ENCODE assay signal across 10 mouse cellular contexts in the genomic region with DNA sequence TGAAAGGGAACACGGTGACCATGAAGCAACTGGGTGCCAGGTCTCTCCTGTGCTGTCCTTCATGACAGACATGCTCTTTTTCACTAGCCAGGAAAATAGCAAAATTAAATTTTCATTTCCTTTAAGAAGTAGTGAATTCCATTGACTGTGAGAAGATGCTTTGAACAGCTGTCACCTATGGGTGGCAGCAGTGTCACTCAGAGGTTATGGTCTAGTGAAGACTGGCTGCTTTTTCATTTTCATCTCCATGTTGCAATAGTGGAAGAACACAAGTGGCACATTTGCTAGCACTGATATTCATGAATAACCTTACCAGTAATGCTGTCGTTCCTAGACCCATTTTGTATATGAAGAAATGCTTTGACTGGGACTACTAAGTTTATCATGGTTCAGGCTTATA. TPM values are rescaled to one million over a fixed set of nuclear protein-coding genes. Genes with fewer than 3 reads are reported as not detected.
DNase-seq lines count a peak whose midpoint lies in the region; ATAC-seq and TF ChIP-seq lines count a peak whose summit lies in the region.
"Had no signal": no experiment of that assay in that cellular context is flagged by ENCODE, and none has a peak within 500 bp of the region (broad histone marks: within the 10 kb centered on the region; RNA-seq: fewer than 3 reads in every experiment).

No protein-coding gene starts in this region.

- H3K27me3 ChIP-seq in hindbrain, postnatal 0 days (ENCODE audit: insufficient read depth, low read length), result no peaks in the 10 kb centered on the region
- H3K27me3 ChIP-seq in hindbrain, embryonic 11.5 days (ENCODE audit: control insufficient read depth, insufficient read depth, low read length), result no peaks in the 10 kb centered on the region

- DNase-seq in hindbrain, postnatal 0 days (ENCODE audit: low spot score), result peak; percentile 33
- no peak for DNase-seq in hindbrain, embryonic 11.5 days (ENCODE audit: low spot score)
- DNase-seq in A20 (ENCODE audit: low read depth, low spot score) (peak; percentile 79), adipocyte (ENCODE audit: low spot score) (peak; percentile 69)
- no peak for DNase-seq in left cerebral cortex, postnatal 25 days (ENCODE audit: low spot score in 2 of 2)
- DNase-seq in ovary, adult 18-20 months (ENCODE audit: low spot score), result no peak
- DNase-seq in cerebellum, adult 9-10 months, result no peak
- DNase-seq: cerebellum, adult 9-11 months; kidney, adult 18-20 months had no signal

- no peaks in the 10 kb centered on the region for H3K36me3 ChIP-seq in hindbrain, postnatal 0 days (ENCODE audit: insufficient read depth, low read length)
- H3K36me3 ChIP-seq in hindbrain, embryonic 11.5 days (ENCODE audit: control insufficient read depth, insufficient read depth, low read length), result no peaks in the 10 kb centered on the region

- WGBS in hindbrain, postnatal 0 days, result 80% methylated on average over 2 of the region's 2 CpGs
- WGBS in hindbrain, embryonic 11.5 days, result 82% methylated on average over 2 of the region's 2 CpGs

- peak; percentile 47 for TF ChIP-seq CTCF in hindbrain, postnatal 0 days (IDR thresholded peaks at IDR 0.05; ENCODE audit: low read depth)

- intact Hi-C loops in left cerebral cortex, postnatal 25 days (cut with DNase I), result no loop called here

- H3K9ac ChIP-seq in hindbrain, postnatal 0 days (replicated peaks; ENCODE audit: low read length), result no peak overlapping the region
- H3K9ac ChIP-seq in hindbrain, embryonic 11.5 days (ENCODE audit: low read depth, low read length), result no peak overlapping the region

- no peaks in the 10 kb centered on the region for H3K9me3 ChIP-seq in hindbrain, postnatal 0 days (ENCODE audit: low read length)
- no peaks in the 10 kb centered on the region for H3K9me3 ChIP-seq in hindbrain, embryonic 11.5 days (ENCODE audit: control insufficient read depth, low read length)

- no peak overlapping the region for H3K27ac ChIP-seq in hindbrain, postnatal 0 days
- no peak overlapping the region for H3K27ac ChIP-seq in hindbrain, embryonic 11.5 days (ENCODE audit: low read depth, low read length)

- H3K4me2 ChIP-seq in hindbrain, postnatal 0 days (ENCODE audit: low read depth, low read length), result no peak overlapping the region
- H3K4me2 ChIP-seq in hindbrain, embryonic 11.5 days (replicated peaks; ENCODE audit: low read depth, low read length), result no peak overlapping the region

- no peak overlapping the region for H3K4me3 ChIP-seq in hindbrain, postnatal 0 days (ENCODE audit: low read length)
- H3K4me3 ChIP-seq in hindbrain, embryonic 11.5 days (ENCODE audit: low read depth, low read length), result no peak overlapping the region

- no peak for ATAC-seq in hindbrain, postnatal 0 days
- ATAC-seq in hindbrain, embryonic 11.5 days (ENCODE audit: low FRiP score), result no peak
- peak; percentile 83 for ATAC-seq in megakaryocyte, adult 5-6 weeks (ENCODE audit: poor library complexity, severe bottlenecking)

- no peaks in the 10 kb centered on the region for H3K4me1 ChIP-seq in hindbrain, postnatal 0 days (ENCODE audit: insufficient read depth, low read length)
- H3K4me1 ChIP-seq in hindbrain, embryonic 11.5 days (replicated peaks; ENCODE audit: control insufficient read depth, insufficient read depth, low read length), result no peaks in the 10 kb centered on the region

RNA-seq across cellular contexts. Expression of a gene that starts 12.3 kb away (rescaled TPM):
- total RNA-seq in hindbrain, postnatal 0 days (2014; rRNA removed), result not detected in 2 replicates
- polyA plus RNA-seq in hindbrain, postnatal 0 days (2015; fragmentation: Nextera tagmentation; extraction: Ambion mirVana), result 0.24 and 0.40 TPM in 2 replicates
- 0.70 TPM in 1 of 2 replicates, not detected in the other for polyA plus RNA-seq in hindbrain, embryonic 11.5 days (2014; fragmentation: Nextera tagmentation; extraction: Ambion mirVana)
- total RNA-seq in megakaryocyte, adult 5-6 weeks (2015), result 104 and 108 TPM in 2 replicates
- 132 and 137 TPM in 2 replicates for total RNA-seq in megakaryocyte, adult 5-6 weeks (2017)
- total RNA-seq in left cerebral cortex, postnatal 25 days (2021), result not detected

Comparison
In these comparisons a context has a peak if more than half of its experiments do, and no peak if none do; other contexts are left out.
1. DNase-seq: peak in hindbrain, postnatal 0 days (single experiment), A20 (single experiment) and adipocyte (single experiment); none in hindbrain, embryonic 11.5 days (single experiment), left cerebral cortex, postnatal 25 days (0 of 2), ovary, adult 18-20 months (single experiment) and cerebellum, adult 9-10 months (single experiment).
2. RNA of a gene that starts 12.3 kb away (total RNA-seq): 104 to 137 TPM in megakaryocyte, adult 5-6 weeks; not detected in hindbrain, postnatal 0 days and not detected in left cerebral cortex, postnatal 25 days; every median in the first group is over 100 times any median in the second.